Mouse (Mus musculus) right cerebral cortex, postnatal 36 days (tissue): ENCODE data around the gene Pdcd10.

Experiments used
- DNase-seq, 2 experiments: peaks; one replicate each; pipeline ENCODE4 v3.0.0; 2022; ENCODE audit warnings: low spot score in 2 of 2, mixed read lengths in 1 of 2

Pdcd10 gene

DNA sequence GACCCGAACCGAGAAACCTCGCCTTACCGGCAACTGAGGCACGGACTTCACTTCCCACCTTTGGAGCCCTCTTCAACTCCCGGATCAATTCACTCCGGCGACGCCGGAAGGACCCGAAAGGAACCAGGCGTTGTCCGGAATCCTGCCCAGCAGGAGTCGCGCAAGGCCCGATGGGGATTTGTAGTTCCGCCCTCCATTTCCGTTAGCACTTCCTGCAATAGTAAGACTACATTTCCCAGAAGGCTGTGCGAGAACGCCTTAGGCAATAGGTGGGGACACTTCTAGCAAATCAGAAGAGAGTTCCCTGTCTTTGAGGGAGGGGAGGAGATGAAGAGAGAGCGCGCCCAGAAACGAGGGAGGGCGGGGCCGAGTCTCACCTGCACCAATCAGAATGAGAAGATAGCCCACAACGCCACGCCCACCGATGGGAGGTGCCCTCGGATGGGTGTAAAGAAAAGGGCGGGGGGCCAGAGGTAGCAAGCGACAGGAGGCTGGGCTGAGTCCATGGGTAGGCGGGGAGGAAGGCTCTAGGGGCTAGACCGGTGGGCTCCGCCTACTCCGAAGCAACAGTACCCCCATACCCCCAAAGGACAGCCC, at the start of gene Pdcd10:
Gene Pdcd10 (minus strand): TSS at position 162 of the 597 bp plus-strand sequence.
- peak; percentile 100 for DNase-seq

- no peak for DNase-seq
Observed at GRCm38 (mm10) chr3:75584898-75585297, 28.2 kb upstream of the Pdcd10 start.

DNA sequence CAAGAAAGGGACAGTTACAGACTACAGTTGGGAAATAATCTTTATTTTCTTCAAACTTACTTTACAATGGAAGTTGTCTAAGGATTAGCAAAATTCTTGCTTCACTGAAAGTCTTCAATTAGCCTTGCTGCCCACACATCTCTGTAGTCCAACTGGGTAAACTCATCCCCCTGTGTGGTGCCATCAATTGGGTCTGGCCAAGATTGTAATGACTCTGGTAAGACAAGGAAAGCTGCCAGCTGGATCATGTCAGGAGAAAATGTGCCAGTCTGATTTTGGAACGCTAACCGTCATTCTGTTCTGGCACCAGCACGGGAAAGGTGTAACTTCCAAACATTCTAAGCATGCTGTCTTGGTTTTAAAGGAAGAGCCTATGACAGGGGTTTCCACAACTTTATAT, 26.6 kb upstream of the Pdcd10 start:
- peak in 1 of 2 experiments; percentile 11 for DNase-seq

GRCm38 (mm10) chr3:75579352-75579751, 22.7 kb upstream of the Pdcd10 start:
- no peak for DNase-seq

DNA sequence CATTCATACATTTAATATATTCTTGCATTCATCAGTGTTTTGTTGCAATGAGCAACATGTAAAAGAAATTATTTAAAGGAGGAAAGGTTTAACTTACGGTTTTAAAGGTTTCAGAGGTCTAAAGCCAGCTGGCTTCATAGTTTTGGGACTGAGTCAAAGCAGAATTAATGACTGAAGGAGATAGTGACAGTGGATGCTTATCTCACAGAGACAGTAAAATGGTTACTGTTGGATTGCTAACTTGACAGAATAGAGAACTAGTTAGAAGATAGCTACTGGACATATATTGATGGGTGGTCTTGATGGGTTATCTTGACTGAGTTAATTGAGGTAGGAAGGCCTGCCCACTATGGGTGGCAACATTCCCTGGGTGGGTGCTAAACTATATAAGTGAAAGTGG, 18.9 kb upstream of the Pdcd10 start:
- no peak for DNase-seq

GRCm38 (mm10) chr3:75574074-75574473, 17.4 kb upstream of the Pdcd10 start:
- no peak for DNase-seq

DNA sequence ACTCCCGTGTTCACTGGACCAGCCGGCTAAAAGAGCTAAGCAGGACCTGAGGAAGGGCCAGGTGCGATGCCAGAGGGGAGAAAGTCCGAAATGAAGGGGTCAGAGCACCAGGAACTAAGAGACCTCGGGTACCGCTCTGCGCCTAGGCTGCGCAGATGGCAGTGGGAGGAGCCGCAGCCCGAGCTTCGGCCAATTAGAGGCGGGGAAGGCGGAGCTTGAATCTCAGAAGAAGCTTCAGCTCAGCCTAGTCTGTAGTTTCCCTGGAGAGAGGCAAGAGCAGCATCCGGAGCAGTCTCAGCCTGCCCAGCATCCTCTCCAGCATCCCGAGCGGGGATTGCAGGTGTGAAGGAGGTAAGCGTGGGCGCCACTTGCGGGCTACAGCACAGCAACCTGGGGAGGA, 636 bp upstream of the Pdcd10 start, which contains the start of gene Serpini1:
Gene Serpini1 (plus strand): TSS at position 256 of the 400 bp plus-strand sequence.
- peak; percentile 87 to 92 for DNase-seq

- DNase-seq, result no peak
Observed at GRCm38 (mm10) chr3:75556121-75556694, 448 bp downstream of the Pdcd10 start.

DNA sequence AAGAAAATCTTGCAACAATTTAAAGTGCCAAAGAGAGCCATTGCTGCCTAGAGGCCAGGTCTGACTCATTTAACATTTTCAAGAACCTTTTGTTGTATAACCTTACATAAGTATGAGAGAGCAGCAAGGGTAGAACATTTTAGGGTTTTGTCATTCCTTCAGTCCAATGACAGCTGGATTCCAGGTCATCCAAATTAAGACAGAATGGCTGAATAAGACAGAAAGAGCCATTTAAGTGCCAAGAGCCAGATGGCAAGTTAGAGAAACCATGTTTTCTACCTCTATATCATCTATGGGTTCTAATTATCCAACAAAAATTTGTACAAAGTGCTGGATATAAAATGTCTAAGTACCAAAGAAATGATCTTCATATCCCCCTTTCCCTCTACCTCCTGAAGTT, 5.4 kb downstream of the Pdcd10 start:
- DNase-seq, result no peak

DNA sequence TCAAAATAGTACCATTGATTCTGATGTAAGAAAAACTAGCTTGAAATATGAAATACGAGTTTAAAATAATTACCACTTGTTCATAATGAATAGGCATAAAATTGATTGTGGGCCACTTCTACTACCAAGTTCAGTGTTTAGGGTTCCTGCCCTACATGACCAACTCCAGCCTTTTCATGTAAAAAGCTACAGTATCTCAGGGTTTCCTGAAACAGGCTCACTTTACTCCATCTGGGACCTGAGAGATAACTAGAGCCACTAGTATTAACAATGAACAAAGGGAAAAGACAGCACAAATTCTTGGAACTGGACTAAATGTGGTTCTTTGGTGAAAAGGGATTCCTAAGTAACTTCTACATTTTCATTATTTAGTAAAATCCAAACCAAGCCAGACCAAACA, 12.4 kb downstream of the Pdcd10 start:
- DNase-seq, result no peak

DNA sequence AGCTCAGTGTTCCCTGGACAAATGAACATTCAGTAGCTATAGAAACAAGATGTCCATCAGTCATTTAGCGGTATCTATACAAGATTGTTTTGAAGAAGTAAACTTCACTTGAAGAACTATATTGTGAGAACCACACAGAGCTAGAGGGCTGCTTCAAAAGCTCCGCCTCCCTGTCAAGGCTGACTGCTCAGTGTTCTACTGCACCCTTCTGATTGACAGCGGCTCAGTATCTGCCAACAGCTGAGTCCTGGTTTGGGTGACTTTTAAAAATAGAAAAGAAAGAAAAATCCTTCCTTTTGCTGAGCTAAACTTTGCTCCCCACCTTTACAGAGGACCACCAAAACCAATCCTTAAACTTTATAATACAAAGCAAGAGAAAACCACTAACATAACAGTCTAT, 13.8 kb downstream of the Pdcd10 start:
- no peak for DNase-seq

- DNase-seq, result no peak
Observed at GRCm38 (mm10) chr3:75541259-75541658, 15.4 kb downstream of the Pdcd10 start.

- DNase-seq, result no peak
Observed at GRCm38 (mm10) chr3:75534045-75534834, 22.4 kb downstream of the Pdcd10 start.

DNA sequence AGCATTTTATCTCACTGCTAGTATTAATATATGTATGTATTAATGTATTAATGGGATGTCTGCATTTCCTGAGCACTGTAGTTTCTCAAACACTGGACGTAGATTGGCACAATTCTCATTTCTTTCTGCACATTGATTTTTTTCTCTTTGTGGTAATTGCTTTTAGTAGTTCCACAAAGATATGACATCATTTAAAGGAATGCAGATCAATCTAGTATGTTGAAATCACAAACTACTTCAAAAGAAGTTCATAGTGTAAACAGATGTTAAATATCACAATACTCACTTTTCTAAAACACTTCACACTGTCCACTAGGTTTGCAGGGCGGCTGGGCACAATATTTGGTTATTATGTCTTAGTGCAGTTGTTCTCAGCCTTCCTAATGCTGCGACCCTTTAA, 25.6 kb downstream of the Pdcd10 start:
- DNase-seq, result no peak

- no peak for DNase-seq
Observed at GRCm38 (mm10) chr3:75522527-75522926, 34.1 kb downstream of the Pdcd10 start.

DNA sequence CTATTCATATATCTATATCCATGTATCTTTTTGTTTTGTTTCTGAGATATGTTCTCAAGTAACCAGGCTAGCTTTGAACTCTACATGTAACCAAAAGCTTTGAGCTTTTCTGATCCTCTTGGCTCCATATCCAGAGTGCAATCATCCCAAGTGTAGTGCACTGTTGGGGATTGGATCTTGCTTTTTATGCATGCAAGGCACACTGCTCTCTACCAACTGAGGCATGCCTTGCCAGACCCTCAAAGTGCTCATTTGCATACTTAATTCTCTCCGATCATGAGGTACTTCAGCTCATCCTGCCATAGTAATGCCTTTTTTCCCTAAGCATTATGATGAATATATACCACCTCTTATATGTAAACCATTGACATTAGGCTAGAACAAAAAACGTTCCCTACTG, 35.3 kb downstream of the Pdcd10 start:
- no peak for DNase-seq

GRCm38 (mm10) chr3:75517631-75518250, 38.9 kb downstream of the Pdcd10 start:
- DNase-seq, result peak; percentile 4 to 11

DNA sequence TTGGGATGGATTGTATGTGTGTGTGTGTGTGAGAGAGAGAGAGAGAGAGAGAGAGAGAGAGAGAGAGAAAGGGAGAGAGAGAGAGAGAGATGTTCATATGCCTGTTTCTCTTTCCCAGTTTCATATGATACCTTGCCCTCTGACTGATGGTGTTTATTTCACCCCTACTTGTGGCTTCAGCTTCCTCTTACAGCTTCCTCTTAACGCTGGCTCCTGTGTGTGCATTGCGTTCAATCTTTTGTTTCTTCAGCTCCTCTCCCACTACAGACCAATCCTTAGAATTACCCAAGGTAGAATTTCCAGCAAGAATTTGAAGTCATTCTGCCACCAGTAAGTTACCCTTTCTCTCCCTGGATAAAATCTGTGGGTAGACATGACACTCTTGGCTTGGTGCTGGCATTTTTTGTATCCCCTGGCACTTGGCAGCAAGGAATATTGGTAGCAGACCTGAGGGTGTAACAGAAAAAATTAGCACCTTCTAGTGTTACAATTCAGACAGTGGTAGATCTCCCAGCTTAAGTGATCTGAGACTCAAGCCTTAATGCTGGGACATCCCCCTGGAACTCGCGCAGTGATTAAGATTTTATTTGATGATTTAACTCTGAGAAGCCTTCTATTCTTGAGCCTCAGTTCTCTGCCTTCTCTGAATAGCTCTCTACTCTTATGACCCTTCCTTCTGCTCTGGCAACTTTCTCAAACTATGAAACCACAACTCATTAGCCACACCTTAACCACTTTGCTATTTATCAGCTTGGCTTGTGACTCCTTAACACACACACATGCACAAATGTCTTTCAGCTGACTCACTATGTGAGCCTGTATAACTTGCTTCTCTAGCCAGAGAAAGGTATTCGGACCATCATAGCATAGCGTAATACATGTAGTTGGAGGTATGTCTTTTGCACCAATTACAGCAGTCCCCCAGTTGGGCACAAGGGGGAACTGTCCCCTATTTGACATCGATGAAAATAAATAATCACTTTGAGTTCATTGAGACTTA, 57.4 kb downstream of the Pdcd10 start:
- no peak for DNase-seq

- no peak for DNase-seq
Observed at GRCm38 (mm10) chr3:75492913-75493312, 63.7 kb downstream of the Pdcd10 start.

DNA sequence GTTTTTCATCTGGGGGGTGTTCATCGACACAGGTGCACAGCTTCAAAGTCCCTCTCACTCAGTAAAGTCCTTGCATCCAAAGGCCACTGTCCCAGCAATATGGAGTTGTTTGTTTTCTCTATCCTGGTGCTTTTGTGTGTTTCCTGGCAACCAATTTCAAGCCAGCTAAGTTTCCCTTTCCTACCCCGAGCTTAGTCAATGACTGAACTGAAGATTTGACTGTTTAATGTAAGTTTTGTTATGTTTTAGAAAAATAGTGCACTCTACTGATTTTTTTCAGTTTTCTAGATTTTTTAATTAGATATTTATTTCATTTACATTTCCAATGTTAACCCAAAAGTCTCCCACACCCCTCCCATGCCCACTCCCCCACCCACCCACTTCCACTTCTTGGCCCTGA, 74.6 kb downstream of the Pdcd10 start, which contains the start of gene Wdr49:
Gene Wdr49 (minus strand): TSS at position 101 of the 400 bp plus-strand sequence.
- no peak for DNase-seq

GRCm38 (mm10) chr3:75475106-75475505, 81.5 kb downstream of the Pdcd10 start:
- DNase-seq, result no peak
